Mouse (Mus musculus) stomach, postnatal 0 days (tissue): ENCODE results near the gene Adcy1.

ENCODE experiments used
- CTCF ChIP-seq: IDR thresholded peaks from 2 replicates; pipeline ENCODE4 v1.5.1; 2016; ENCODE audit warnings: antibody characterized with exemption, low read depth, mild to moderate bottlenecking, moderate library complexity
- EP300 ChIP-seq: optimal IDR thresholded peaks from 2 replicates; pipeline ENCODE3; 2016; ENCODE audit warnings: antibody characterized with exemption

GRCm38 (mm10) chr11:7215703-7216102, 152.4 kb downstream of the Adcy1 start:
- TF ChIP-seq CTCF (peak; percentile 82), EP300 (no peak)
